Mouse (Mus musculus) spleen, postnatal 36 days (tissue): ENCODE results near the gene Cdiptos.

Experiments
- DNase-seq, 2 experiments: peaks; one replicate each; pipeline ENCODE4 v3.0.0; 2022; ENCODE audit warnings: low spot score in 2 of 2, mixed read lengths in 1 of 2

Cdiptos gene

DNA sequence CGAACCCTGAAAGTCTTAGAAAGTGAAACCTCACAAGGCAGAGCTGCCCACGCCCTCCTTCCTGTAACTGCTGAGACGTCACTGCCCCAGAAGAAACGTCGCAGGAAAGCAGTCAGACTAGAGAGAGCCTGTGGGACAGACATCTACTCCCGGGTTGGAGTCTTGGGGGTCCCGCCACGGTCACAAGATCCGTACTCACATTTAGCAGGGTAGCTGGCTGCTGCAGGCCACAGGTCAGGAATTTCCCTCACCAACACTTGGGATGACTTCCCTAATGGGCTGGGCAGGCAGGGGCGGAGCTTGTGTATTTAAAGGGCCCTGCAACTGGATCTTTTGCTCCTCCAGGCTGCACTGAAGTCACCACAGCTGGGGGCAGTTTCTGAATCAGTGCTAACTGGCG, 38.4 kb upstream of the Cdiptos start, which contains the start of gene Mvp:
TSS of gene Mvp (minus strand) at position 302 of the 400 bp plus-strand sequence.
- peak; percentile 66 to 73 for DNase-seq

DNA sequence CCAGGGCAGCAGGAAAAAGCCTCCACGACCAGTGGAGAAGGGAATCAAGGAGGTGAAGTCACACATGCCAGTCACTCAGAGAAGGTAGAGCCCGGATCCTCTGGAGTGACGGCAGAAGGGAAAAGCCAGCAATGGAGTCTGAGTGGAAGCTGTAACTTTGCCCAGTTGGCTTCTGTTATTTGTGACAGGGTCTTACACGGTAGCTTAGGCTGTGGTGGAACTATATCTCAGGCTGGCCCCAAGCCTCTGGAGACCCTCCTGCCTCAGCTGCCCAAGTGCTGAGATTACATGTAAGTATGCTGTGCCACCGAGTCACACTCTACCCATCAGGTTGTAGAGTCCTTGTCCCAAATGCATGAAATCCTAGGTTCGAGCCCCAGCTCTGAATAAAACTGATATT, 37.5 kb upstream of the Cdiptos start:
- no peak for DNase-seq

DNA sequence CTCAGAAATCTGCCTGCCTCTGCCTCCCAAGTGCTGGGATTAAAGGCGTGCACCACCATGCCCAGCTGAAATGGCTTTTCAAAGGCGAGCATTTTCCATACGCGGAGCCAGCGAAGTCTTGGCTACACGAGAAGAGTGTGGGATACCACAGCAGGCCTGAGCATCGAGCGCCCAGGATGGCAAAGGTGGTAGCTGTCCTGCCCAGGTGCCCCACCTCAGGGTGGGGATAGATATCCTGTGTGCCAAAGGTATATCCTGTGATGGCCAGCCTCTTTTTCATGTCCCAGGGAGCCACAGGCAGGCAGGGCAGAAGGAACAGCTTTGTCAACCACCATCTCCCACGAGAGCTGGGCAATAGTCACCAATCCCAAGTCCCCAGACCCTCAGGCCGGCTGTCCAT, 36.9 kb upstream of the Cdiptos start:
- DNase-seq: no peak

DNA sequence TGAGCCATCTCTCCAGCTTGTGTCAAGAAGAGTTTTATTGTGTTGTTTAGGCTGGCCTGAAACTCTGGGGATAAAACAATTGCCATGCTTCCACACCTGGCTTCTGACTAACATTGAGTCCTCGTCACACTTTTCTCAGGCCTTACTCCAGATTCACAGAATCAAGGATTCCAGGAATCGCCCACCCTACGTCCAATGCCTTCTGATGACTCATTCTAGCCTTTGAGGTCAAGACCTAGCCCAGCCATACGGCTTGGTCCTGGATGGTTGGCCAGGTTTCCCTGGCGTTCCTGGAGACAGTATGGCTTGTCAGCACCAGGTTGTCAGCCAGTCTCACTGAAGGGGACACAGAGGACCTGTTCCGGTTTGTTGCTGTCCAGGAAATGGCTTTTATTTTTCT, 36.5 kb upstream of the Cdiptos start:
- no peak for DNase-seq

DNA sequence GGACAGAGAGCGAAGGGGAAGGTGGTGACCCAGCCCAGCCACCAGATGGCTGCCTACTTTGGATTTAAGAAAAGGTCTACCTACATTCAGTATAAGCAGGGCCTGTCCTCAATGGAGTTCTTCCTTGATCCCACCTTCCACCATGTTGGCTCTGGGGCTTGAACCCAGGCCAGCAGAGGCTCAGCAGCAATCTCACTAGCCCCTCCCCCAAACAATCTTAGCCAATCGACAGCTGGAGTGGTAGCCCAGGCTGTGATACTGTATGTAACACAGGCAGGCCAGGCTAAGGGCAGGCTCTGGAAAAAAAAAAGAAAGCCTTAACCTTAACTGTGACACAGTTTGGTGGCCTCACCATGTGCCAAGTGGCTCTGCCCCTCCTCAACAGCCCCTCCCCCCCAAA, 35.8 kb upstream of the Cdiptos start:
- no peak for DNase-seq

DNA sequence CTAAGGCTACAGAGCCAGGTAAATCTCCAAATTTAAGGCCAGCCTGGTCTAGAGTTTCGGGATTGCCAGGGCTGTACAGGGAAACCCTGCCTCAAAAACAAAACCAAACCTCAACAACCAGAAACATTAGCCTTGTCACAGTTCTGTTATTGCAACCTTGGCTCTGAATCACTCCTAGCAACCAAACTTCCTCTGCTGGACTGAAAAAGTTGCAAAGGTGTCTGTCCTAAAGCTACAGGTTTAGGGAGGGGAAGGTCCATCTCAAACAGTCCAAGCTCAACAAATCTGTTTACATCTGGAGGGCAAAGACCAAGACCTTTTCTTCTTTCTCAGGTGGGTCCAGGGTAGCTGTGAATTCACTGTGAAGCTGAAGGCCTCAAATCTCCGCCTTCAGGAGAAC, 35.2 kb upstream of the Cdiptos start:
- no peak for DNase-seq

DNA sequence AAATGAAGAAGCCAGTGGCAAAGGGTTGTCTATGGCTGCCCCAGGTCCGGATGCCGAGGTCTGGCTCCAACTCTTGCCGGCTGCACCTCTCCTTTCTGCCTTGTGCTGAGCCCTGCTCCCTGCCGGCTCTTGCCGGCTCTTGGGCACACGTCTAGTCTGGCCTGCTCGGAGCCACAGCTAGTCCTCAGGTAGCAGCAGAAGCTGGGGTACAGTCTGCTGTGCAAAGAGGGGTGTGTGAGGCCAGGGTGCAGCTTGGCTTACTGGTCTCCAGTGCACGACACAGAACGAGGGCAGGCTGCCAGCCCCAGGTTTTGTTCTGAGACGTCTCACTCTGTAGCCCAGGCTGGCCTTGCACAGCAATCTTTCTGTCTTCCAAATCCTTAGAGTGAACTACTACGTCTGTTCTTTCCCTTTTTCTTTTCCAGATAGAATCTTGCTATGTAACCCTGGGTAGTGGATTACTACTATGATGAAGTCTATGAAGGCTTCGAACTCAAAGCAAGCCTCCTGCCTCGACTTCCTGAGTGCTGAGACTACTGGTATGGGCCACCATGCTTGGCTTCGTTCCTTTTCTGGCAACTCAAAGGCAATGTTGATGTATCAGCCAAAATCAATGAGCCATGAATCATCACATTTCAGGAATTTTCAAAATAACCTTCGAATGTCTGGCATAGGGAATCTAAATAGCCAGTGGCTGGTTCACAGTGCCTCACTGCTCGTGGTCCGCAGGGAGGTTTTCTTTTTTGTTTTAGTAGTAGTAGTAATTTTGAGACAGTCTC, 33.6 kb upstream of the Cdiptos start:
- no peak for DNase-seq

DNA sequence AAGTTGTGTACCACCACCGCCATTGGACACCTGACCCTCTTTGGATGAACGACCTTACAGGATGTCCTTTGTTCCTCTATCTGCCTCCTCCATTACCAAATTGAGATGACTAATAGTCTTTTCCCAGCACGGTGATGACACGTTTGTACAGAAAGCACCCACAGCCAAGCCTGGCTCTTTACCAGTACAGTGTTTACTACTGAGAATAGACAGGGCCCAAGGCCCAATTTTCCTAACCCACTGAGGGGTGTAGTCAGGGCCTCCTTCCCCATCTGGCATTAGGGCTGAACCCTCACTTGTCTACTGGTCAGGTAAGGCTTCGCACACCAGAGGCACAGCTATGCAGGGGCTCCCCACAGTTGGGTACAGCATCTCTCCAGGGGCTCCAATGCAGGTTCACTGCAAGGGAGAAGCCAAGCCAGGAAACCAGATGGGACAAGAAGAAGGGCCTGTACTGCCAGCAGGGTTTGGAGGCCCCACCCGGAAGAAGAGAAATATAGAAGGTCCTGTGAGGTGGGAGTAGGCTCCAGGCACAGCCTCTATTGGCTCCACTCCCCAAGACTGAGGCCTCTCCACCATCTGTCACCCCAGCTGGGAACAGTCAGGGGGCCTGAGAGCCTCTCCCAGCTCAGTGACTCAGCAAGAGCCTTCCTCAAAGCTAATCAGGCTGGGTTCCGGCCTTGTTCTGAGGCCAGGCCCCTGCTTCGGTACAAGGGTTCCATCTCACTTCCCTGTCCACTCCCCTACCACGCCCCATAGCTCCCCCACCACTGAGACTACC, 32.5 kb upstream of the Cdiptos start:
- DNase-seq: peak; percentile 68 to 71

DNA sequence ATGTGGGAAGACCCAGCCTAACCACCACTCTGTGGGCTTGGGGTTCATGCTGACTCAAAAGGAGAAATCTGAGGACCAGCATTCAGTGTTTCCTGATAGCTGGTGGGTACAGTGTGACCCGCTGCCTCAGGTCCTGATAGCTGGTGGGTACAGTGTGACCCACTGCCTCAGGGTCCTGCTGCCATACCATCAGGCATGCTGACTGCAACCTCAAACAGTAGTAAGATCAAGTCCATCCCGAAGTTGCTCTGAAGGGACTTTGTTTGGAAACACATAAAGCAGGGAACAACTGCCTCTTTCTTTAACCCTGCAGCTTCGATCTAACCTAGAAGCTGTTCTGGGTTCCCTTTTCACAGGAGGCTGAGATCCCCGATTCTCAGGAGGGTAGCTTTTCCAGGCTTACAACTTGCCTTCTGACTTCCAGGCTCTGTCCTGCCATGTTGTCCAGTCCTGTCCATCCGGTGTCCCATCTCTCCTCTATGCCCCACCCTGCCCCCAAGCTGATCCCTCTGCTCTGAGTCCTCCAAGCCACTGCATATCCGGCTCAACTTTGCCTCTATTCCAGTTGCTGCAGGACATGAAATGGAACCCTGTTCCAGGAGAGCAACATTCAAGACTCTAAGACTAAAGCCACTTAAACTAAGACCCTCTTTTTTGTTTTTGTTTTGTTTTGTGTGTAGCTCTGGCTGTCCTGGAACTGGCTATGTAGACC, 31.6 kb upstream of the Cdiptos start:
- no peak for DNase-seq

DNA sequence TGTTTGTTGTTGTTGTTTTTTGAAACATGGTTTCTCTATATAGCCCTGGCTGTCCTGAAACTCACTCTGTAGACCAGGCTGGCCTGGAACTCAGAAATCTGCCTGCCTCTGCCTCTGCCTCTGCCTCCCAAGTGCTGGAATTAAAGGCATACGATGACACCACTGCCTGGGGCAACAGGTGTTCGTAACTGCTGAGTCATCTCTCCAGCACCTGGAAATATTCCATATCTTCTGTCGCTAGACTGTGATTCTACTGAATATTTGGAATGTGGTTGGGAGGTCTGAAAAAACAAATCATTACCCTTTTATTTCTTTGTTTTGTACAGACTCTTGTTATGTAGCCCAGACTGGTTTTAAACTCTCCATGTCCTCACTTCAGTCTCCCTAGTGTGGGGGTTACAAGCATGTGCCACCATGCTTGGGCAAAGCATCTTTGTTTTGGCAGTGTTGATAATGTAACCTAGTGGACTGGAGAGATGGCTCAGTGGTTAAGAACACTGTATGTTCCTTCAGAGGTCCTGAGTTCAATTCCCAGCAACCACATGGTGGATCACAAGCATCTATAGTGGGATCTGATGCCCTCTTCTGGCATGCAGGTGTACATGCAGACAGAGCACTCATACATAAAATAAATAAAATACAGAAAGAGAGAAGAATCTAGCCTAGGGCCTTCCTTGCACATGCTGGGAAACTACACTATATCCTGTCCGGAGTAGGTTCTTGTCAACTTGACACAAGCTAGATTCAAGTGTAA, 28.4 kb upstream of the Cdiptos start:
- no peak for DNase-seq

DNA sequence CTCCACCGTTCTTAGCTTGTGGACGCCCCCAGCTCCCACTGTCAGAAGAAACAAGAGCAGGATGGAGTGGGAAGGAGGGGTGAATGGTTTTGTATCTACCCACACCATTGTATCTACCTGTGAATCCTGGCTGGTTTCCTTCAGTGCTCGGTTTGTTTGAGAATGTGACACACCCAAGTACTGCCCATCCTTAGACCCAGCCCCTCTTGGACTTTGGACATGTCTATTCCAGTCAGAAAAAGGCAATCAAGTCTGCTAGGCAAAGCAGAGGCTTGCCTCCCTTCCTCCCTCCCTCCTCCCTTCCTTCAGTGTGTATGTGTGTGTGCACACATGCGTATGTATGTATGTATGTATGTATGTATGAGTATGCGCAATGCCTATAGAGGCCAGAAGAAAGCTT, 27.7 kb upstream of the Cdiptos start:
- DNase-seq: no peak

DNA sequence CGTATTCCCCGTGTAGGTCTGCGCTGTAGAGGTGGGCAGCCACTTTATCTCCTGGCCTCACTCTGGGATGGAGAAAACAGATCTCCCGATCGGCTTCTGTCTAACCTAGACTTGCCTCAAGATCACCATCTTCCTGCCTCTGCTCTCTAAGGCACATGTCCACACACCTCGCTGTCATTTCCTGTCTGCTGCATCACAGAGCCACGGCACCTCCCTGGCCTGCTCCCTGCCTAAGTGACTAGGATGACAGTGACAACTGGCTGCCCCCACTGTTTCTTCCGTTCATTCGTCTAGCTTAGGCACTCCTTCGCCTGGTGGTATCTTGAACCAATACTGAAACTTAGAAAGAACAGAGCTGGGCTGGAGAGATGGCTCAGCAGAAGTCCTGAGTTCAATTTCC, 23.7 kb upstream of the Cdiptos start:
- DNase-seq: no peak

DNA sequence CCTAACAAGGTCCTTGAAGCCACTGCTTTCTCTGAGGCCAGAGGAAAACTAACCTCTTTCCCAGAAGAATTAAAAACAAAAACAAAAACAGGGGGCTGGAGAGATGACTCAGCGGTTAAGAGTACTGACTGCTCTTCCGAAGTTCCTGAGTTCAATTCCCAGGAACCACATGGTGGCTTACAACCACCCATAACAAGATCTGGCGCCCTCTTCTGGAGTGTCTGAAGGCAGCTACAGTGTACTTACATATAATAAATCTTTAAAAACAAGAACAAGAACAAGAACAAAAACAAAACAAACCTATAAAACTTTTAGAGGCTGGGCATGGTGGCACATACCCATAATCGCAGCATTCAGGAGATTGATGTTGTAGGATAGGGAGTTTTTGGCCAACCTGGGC, 20.6 kb upstream of the Cdiptos start:
- DNase-seq: no peak

DNA sequence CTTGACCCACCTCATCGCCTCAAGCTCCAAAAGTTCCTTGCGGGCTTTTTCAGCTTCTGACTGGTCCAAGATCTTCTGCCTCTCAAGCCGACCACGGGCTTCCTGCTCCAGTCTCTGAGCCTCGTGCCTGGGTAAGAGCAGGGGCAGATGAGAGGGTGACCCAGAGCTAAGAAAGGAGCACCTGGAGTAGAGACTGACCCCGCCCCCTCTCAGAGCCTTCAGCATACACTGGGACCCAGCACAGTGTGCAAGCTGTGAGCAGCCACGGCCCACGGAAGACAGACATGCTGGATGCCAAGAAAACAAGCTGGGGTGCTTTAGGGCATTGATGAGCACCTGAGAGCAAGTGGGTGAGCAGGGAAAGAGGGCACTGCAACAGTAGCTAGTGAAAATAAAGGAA, 12.9 kb upstream of the Cdiptos start:
- DNase-seq: no peak

DNA sequence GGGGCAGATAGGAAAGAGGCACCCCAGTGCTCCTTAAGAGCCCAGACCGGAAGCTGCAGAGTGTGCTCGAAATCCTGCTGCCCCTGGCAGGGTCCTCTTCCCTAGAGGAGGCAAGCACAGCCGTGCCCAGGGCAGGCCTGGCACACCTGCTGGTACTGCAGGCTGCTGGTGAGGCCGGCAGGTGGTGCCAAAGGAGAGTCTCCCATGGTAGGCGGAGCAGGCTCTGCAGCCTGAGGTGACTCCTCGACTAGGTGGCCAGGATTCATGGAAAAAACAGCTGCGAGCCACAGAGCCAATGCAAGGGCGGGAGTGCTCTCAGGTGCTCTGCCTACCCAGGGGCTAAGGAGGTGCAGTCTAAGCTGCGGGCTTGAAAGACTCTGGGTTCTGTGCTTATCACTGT, 10.4 kb upstream of the Cdiptos start:
- DNase-seq: no peak

DNA sequence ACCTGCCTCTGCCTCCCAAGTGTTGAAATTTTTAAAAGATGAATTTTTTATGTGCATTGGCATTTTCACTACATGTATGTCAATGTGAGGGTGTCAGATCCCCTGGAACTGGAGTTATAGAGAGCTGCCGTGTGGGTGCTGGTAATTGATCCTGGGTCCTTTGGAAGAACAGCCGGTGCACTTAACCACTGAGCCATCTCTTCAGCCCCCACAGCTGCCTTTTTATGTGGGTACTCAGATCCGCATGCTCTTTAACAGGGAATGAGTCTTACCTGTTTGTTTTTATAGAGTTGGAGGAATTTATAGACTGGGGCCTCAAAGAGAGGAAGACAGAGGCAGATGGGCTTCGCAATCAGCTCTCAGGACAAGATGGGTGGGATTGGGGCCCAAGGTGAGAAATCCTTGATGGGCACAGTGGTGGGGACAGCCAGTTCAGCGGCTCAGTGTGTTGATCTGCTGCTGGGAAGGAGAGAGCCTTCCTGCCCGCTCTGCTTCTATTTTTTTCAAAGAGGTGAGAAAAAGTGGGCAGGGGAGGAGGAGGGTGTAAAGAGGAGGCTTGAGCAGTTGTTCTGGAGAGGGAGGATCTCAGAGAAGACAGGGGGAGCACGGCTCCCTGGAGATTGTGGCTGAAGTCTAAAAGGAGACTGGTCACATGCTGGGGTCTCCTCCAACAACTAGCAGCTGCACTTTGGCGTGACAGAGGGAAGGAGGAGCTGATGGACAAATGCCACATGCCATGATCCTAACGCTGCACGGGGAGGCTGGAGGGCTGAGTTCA, 9.0 kb upstream of the Cdiptos start:
- no peak for DNase-seq

DNA sequence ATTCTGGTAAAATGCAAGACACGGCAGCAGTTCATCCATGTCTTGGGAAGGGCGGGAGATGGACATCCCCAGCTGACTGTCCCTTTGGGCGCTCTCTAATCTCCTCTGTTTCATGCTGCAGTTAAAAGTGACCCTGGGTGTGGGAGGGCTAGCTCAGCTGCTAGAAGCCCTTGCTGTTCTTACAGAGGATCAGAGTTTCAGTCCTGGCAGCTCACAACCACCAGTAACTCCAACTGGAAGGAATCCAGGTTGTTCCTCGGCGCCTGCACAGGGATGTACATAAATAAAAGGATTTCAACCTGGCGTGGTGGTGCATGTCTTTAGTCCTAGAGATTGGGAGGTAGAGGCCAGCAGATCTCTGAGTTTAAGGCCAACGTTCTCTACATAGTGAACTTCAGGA, 7.2 kb upstream of the Cdiptos start:
- DNase-seq: no peak

DNA sequence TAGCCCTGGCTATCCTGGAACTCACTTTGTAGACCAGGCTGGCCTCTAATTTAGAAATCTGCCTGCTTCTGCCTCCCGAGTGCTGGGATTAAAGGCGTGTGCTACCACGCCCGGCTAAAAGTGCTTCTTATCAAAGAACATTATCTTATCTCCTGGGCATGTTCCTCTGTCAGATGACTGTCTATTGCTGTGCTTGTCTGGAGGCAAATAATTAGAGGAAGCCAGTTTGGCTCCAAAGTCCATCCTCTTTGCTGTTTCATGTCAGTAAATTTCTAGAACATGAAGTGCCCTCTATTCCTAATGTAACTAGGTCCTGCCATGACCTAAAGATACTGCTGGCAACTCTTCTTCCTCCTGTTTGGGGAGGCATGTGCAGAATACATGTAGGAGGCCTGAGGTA, 6.2 kb upstream of the Cdiptos start:
- DNase-seq: no peak

DNA sequence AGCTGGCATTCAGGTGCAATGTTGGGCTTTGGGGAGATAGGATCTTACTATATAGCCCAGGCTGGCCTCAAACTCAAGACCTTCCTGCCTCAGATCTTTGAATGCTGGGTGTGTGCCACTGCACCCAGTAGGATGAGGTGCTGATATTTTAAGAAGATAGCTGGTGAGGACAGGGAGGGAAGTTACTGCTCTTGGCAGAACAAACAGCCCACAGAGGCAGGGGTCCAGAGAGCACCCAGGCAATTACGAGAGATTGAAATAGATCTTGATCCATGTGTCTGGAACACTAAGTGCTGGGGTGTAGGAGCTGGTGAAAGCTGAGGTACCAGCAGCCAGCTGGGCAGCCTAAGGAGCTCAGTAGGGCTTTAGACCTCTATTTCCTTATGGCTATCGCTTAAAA, 5.7 kb upstream of the Cdiptos start:
- no peak for DNase-seq

DNA sequence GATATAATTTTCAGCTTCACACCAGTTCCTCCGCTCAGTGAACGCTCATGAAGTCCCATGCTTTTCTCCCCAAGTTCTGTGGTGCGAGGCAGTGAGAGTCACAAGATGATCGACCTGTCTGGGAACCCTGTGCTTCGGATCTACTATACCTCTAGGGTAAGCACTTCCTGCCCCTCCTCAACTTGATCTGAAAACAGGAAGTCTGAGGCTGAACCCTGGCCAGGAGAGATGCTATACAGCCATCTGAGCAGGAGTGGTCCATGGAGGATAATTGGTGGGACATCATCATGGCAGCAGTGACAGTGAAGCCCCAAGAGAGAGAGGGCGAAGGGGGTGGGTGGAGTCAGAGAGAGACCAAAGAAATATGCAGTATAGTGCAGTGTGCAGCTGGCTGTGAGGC, 2.9 kb upstream of the Cdiptos start:
- DNase-seq: peak in 1 of 2 experiments; percentile 33

DNA sequence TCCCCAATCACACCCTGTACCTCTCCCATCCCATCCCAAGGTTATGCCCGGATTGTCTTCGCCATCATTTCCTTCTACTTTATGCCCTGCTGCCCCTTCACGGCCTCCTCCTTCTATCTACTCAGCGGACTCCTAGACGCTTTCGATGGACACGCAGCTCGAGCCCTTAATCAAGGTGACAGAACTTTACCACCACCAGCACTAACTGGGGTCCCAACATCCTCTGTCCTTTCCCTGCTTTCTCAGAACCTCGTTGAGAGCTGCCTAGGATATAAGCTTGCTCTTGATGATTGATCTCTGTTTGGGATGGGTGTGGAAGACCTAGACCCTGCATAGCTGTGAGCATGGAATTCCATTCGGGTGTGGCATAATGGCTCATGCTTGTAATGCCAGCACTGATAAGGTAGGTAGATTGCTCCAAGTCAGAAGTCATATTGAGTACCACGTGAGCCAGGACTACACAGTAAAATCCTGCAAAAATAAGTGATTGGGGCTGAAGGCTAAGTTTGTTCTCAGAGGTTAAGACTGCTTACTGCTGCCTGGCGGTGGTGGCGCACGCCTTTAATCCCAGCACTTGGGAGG, 1.1 kb upstream of the Cdiptos start:
- DNase-seq: no peak

DNA sequence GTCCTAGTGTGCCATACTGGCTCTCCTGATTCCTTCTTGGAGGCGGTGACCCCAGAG, 177 bp downstream of the Cdiptos start, which contains the start of gene Cdipt:
TSS of gene Cdipt (plus strand) at position 22 of the 57 bp plus-strand sequence.
- DNase-seq: no peak
